Mouse (Mus musculus) B cell, adult 62 days (primary cell): Measurements from ENCODE around the gene Erg. TPM values are rescaled to one million over a fixed set of nuclear protein-coding genes. Genes with fewer than 3 reads are reported as not detected.

Source experiments
- total RNA-seq: library from RNA; stranded (reverse); gene quantifications from 4 replicates; pipeline ENCODE4 v1.2.4, GENCODE M21; 2023

The Erg gene
- total RNA-seq = 0.18 to 0.19 TPM in 2 of 4 replicates, not detected in the others

GRCm38 (mm10) chr16:95586311-95586602 is at the start of gene Erg:
Erg (minus strand) TSS chr16:95586593.

Other genes with a start within 250 kb of the Erg start
- 434 to 472 TPM (median 440 TPM) in 4 replicates for gene Ets2, start 115.5 kb upstream of the Erg start, total RNA-seq